Mouse (Mus musculus): ENCODE data around the gene Sdc1. TPM values are rescaled to one million over a fixed set of nuclear protein-coding genes. Genes with fewer than 3 reads are reported as not detected.

Sdc1 gene
- polyA plus RNA-seq, 1 experiment from 2014 or later = 46.4 TPM

DNA sequence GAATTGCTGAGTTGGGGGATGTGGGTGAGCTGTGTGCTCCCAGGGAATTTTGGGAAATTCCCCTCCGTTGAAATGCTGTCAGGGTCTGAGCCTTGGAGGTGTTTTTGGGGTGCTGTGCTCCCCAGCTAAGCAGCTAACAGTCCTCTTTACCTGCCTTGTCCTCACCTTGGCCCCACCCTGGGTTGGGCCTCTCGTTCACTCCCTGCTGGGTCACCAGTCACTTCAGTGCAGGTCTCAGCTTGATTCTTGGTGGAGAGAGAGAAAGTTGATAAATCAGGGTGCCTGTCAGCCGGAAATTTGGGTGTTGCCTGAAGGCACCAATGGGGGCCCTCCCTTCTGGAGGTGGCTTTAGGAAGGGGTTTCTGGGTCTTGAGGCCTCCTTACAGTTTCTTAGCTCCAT, 11.4 kb downstream of the Sdc1 start:
- WGBS = 84% methylated on average over 3 of the region's 3 CpGs
- ATAC-seq (ENCODE audit: insufficient number of reproducible peaks, low FRiP score) = no peak
- Histone ChIP-seq H3K4me1 (replicated peaks) (peaks cover 27% of the 10 kb centered on the region), H3K27me3 (replicated peaks) (no peaks in the 10 kb centered on the region), H3K9me3 (replicated peaks) (no peaks in the 10 kb centered on the region), H3K4me2 (no peak overlapping the region), H3K36me3 (no peaks in the 10 kb centered on the region), H3K27ac (ENCODE audit: poor library complexity, severe bottlenecking) (no peak overlapping the region), H3K9ac (no peak overlapping the region), H3K4me3 (no peak overlapping the region)

DNA sequence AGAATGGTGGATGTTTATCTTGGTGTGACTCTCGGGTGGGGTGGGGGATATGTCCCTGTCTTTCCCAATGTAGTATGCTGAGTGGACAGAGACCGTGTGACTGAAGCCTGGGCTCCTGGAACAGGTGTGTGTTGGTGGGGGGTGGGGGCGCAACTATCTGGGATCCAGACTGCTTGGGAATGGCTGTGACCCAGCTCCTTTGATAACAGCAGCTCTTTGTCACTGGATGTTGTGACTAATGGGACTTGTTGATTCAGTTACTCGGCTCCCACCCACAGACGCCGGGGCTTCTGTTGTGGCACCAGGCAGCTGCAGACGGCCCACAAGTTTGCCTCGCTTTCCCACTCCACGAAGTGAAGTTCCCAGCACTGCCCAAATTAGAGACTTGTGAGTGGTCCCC, 13.1 kb downstream of the Sdc1 start:
- peaks cover 32% of the 10 kb centered on the region for H3K4me1 ChIP-seq (replicated peaks)
- WGBS = 52% methylated on average over 9 of the region's 9 CpGs
- ATAC-seq (ENCODE audit: insufficient number of reproducible peaks, low FRiP score) = no peak

DNA sequence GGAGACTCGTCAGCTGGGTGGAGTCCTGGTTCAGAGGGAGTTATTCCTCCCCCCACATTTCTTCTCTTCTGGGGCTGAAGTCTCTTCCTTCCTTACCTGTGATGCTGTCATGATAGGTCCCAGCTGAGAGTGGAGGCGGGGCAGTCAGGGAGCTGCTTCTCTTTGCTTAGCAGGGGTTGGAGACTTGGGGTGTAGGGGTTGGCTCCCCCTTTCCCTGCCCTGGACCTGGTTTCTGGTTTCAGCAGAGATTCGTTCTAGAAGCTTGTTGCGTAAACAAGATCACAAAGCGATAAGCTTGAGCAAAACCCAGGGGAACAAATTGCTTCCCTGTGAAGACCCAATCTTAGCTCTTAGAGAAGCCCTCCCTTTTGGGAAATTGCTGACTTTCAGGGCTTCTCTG, 15.4 kb downstream of the Sdc1 start:
- peaks cover 16% of the 10 kb centered on the region for H3K36me3 ChIP-seq
- H3K9ac ChIP-seq = no peak overlapping the region
- no peak for ATAC-seq (ENCODE audit: insufficient number of reproducible peaks, low FRiP score)
- H3K4me1 ChIP-seq (replicated peaks) = peaks cover 29% of the 10 kb centered on the region
- no peak overlapping the region for H3K4me2 ChIP-seq
- no peak overlapping the region for H3K4me3 ChIP-seq
- WGBS = 72% methylated on average over 5 of the region's 5 CpGs
- H3K27me3 ChIP-seq (replicated peaks) = no peaks in the 10 kb centered on the region
- H3K27ac ChIP-seq (ENCODE audit: poor library complexity, severe bottlenecking) = no peak overlapping the region
- no peaks in the 10 kb centered on the region for H3K9me3 ChIP-seq (replicated peaks)

More for the DNA sequence above, 13.1 kb downstream of the Sdc1 start:
- H3K36me3 ChIP-seq = no peaks in the 10 kb centered on the region
- H3K9ac ChIP-seq = no peak overlapping the region
- no peak overlapping the region for H3K4me3 ChIP-seq
- no peaks in the 10 kb centered on the region for H3K9me3 ChIP-seq (replicated peaks)
- H3K27ac ChIP-seq (ENCODE audit: poor library complexity, severe bottlenecking) = no peak overlapping the region
- no peak overlapping the region for H3K4me2 ChIP-seq
- no peaks in the 10 kb centered on the region for H3K27me3 ChIP-seq (replicated peaks)

DNA sequence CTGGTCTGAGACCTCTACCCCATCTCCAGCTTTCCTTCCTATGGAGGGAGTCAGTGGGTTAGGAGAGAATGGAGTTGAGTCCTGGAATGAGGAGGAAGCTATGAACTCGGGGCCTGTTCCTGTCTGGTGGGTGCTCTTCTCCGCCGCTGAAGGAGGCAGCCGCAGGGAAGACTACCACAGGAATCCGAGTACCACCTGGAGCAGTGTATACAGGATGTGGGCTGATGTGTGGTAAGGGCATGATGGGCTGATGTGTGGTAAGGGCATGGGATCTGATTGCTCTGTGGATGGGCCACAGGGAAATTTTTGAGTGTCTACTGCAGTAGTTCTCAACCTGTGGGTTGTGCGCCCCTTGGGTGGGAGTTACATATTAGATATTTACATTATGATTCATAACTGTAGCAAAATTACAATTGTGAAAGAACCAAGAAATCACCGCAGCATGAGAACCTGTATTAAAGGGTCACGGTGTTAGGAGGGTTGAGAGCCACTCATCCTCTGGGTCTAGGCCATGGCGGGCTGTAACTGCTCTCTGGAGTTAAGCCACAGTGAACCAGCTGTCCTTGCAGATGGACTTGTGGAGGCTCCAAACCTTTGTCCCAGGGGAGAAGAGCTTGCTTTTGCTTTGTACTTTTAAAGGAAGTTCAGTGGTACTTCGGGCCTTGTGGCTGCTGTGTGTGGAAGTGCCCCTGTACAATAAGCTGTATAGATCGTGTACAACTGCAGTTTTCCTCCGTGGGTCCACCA, 16.0 kb downstream of the Sdc1 start:
- WGBS = 87% methylated on average over 12 of the region's 12 CpGs
- peaks cover 23% of the 10 kb centered on the region for H3K4me1 ChIP-seq (replicated peaks)
- no peak overlapping the region for H3K4me2 ChIP-seq
- ATAC-seq (ENCODE audit: insufficient number of reproducible peaks, low FRiP score) = no peak
- H3K9ac ChIP-seq = no peak overlapping the region
- H3K36me3 ChIP-seq = peaks cover 22% of the 10 kb centered on the region
- H3K9me3 ChIP-seq (replicated peaks) = no peaks in the 10 kb centered on the region
- H3K4me3 ChIP-seq = no peak overlapping the region
- H3K27ac ChIP-seq (ENCODE audit: poor library complexity, severe bottlenecking) = no peak overlapping the region
- H3K27me3 ChIP-seq (replicated peaks) = no peaks in the 10 kb centered on the region

DNA sequence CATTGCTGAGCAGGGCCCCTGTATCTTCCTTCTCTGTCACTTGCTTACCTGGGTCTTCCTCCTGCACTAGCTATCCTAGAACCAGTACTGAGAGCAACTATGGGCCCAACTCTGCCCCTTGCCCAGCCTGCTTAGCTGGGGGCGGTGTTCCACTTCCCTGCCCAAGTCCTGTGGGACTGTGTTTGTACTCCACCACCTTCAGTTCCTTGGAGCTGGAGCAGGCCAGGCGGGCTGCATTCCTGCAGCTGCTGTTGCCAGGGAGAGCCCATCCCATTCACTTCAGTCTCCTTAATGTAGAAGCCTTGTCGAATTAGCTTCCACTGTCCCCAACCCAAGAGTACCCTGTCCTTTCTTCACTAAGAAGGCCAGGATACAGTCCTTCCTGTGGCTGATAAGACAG, 17.3 kb downstream of the Sdc1 start:
- H3K27me3 ChIP-seq (replicated peaks) = no peaks in the 10 kb centered on the region
- no peak for ATAC-seq (ENCODE audit: insufficient number of reproducible peaks, low FRiP score)
- no peak overlapping the region for H3K4me3 ChIP-seq
- WGBS = 57% methylated on average over 3 of the region's 3 CpGs
- H3K4me1 ChIP-seq (replicated peaks) = peaks cover 22% of the 10 kb centered on the region
- no peak overlapping the region for H3K9ac ChIP-seq
- no peak overlapping the region for H3K27ac ChIP-seq (ENCODE audit: poor library complexity, severe bottlenecking)
- H3K9me3 ChIP-seq (replicated peaks) = no peaks in the 10 kb centered on the region
- no peak overlapping the region for H3K4me2 ChIP-seq
- peaks cover 23% of the 10 kb centered on the region for H3K36me3 ChIP-seq

DNA sequence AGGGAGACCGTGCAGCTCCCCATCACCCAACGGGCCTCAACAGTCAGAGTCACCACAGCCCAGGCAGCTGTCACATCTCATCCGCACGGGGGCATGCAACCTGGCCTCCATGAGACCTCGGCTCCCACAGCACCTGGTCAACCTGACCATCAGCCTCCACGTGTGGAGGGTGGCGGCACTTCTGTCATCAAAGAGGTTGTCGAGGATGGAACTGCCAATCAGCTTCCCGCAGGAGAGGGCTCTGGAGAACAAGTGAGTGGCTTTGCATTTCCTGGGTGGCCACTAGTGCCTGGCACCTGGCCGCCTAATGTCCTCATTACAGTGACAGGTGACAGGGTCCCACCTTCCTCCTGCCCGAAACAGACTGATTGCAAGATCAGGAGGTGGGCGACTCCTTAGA, 19.5 kb downstream of the Sdc1 start:
- H3K4me3 ChIP-seq = no peak overlapping the region
- H3K9ac ChIP-seq = no peak overlapping the region
- no peak overlapping the region for H3K27ac ChIP-seq (ENCODE audit: poor library complexity, severe bottlenecking)
- H3K36me3 ChIP-seq = peaks cover 45% of the 10 kb centered on the region
- no peaks in the 10 kb centered on the region for H3K9me3 ChIP-seq (replicated peaks)
- no peak overlapping the region for H3K4me2 ChIP-seq
- H3K27me3 ChIP-seq (replicated peaks) = no peaks in the 10 kb centered on the region
- peaks cover 8% of the 10 kb centered on the region for H3K4me1 ChIP-seq (replicated peaks)
- ATAC-seq (ENCODE audit: insufficient number of reproducible peaks, low FRiP score) = no peak
- 87% methylated on average over 12 of the region's 12 CpGs for WGBS

DNA sequence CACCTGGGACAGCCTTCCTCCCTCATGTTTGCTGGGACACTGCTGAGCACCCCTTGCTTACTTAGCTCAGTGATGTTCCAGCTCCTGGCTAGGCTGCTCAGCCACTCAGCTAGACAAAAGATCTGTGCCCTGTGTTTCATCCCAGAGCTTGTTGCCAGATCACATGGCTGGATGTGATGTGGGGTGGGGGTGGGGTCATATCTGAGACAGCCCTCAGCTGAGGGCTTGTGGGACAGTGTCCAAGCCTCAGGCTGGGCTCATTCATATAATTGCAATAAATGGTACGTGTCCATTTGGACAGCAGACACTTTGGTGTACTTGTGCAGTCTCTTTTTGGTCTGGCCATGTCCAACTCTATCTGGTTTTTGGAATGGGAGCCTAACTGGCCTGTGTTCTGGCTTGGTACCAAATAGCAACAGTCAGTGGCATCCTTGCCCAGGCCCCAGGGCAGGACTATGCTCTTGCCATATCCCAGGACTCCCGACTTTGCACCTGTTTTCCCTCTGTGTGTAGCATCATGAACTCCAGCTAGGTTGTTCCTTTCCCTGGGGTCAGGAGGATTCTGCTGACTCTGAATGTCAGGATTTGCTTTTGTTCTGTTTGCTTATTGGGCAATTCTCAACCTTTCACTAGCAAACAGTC, 22.4 kb downstream of the Sdc1 start:
- H3K27ac ChIP-seq (ENCODE audit: poor library complexity, severe bottlenecking) = no peak overlapping the region
- no peak overlapping the region for H3K4me2 ChIP-seq
- H3K4me1 ChIP-seq (replicated peaks) = peaks cover 4% of the 10 kb centered on the region
- no peaks in the 10 kb centered on the region for H3K9me3 ChIP-seq (replicated peaks)
- 72% methylated on average over 2 of the region's 2 CpGs for WGBS
- H3K4me3 ChIP-seq = no peak overlapping the region
- H3K27me3 ChIP-seq (replicated peaks) = no peaks in the 10 kb centered on the region
- no peak overlapping the region for H3K9ac ChIP-seq
- H3K36me3 ChIP-seq = peaks cover 45% of the 10 kb centered on the region
- no peak for ATAC-seq (ENCODE audit: insufficient number of reproducible peaks, low FRiP score)

DNA sequence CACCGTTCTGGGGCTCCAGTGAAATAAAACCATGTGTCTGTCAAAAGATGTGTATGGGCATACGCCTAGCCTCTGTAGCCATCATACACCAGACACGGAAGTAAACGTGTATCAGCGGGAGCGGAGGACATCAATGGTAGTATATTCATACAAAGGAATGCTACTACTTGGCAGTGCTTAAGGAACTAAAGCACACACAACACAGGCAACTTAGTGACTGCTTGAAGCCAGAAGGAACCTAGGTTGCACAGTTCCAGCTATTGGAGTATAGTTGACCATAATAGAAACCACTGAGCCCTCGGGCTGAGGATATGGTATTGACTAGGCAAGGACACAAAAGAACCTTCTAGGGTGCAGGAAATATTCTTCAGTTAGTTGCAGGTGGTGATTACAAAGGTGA, 26.8 kb downstream of the Sdc1 start:
- H3K27me3 ChIP-seq (replicated peaks) = no peaks in the 10 kb centered on the region
- peaks cover 6% of the 10 kb centered on the region for H3K4me1 ChIP-seq (replicated peaks)
- H3K4me3 ChIP-seq = no peak overlapping the region
- H3K4me2 ChIP-seq = no peak overlapping the region
- ATAC-seq (ENCODE audit: insufficient number of reproducible peaks, low FRiP score) = no peak
- peaks cover 22% of the 10 kb centered on the region; the same call in 1 of the 2 replicates for H3K36me3 ChIP-seq
- no peak overlapping the region for H3K27ac ChIP-seq (ENCODE audit: poor library complexity, severe bottlenecking)
- H3K9ac ChIP-seq = no peak overlapping the region
- H3K9me3 ChIP-seq (replicated peaks) = no peaks in the 10 kb centered on the region
- 86% methylated on average over 7 of the region's 7 CpGs for WGBS

DNA sequence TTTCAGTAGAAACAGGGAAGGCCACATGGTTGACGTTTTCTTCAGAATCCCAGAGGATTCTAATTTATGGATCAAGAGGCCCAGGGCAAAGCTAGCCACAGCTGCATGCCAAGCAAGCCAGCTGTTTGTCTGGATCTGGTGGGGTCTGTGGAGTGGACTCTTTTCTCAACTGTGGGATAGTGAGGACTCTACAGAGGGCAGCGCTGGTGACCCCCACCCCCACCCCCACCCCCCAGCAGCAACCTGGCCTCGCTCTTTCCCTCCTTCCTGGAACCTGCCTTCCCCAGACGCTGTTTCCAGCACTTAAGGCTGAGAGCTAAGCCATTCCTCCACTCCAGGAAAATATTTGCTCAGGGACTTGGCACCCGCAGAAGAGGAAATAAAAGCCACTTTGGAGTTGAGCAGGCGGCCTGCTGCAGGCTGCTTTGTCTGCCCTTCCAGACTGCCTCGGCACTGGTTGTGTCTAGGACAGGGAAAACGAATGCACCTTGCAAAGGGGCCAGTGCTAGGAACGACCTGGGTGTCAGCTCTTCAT, 27.4 kb downstream of the Sdc1 start:
- H3K4me3 ChIP-seq = no peak overlapping the region
- H3K9ac ChIP-seq = no peak overlapping the region
- H3K27me3 ChIP-seq (replicated peaks) = no peaks in the 10 kb centered on the region
- WGBS = 47% methylated on average over 9 of the region's 9 CpGs
- H3K27ac ChIP-seq (ENCODE audit: poor library complexity, severe bottlenecking) = peak overlapping the region; percentile 49
- peaks cover 20% of the 10 kb centered on the region; the same call in 1 of the 2 replicates for H3K36me3 ChIP-seq
- H3K4me2 ChIP-seq = no peak overlapping the region
- H3K4me1 ChIP-seq (replicated peaks) = peaks cover 6% of the 10 kb centered on the region
- no peaks in the 10 kb centered on the region for H3K9me3 ChIP-seq (replicated peaks)
- peak; percentile 33; the same call in 1 of the 2 replicates for ATAC-seq (ENCODE audit: insufficient number of reproducible peaks, low FRiP score)

DNA sequence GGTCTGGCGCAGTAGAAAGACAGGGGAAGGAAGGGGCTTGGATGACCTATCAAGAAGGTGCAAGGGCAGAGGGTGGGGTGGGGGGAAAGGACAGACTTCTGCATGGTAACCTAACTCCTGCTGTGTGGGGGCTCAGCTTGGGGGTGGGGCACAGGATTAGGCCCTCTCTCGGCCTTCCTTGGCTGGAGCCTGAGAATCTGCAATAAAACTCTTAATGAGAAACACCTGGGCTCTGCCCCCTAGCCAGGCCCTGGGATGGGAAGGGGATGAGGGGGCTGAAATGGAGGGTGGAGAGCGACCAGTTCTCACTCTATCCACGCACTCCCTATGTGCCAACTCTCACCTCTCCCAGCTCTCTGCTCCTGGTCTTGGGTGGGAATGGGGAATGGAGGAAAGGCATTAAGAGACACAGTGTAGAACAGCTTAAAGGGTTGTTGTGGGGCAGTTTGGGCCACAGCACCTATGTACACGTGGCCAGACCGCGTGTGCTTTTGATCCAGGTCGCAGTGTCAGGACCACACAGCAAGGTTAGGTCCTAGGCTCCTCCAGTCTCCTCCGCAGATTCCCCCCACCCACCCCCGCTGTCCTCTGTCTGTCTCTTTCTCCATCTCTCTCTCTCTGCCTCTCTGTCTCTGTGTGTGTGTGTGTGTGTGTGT, 32.4 kb downstream of the Sdc1 start:
- no peak overlapping the region for H3K27ac ChIP-seq (ENCODE audit: poor library complexity, severe bottlenecking)
- no peaks in the 10 kb centered on the region for H3K27me3 ChIP-seq (replicated peaks)
- H3K36me3 ChIP-seq = no peaks in the 10 kb centered on the region
- H3K4me3 ChIP-seq = no peak overlapping the region
- no peak overlapping the region for H3K4me2 ChIP-seq
- H3K9ac ChIP-seq = no peak overlapping the region
- peaks cover 4% of the 10 kb centered on the region for H3K4me1 ChIP-seq (replicated peaks)
- WGBS = 64% methylated on average over 10 of the region's 10 CpGs
- ATAC-seq (ENCODE audit: insufficient number of reproducible peaks, low FRiP score) = no peak
- H3K9me3 ChIP-seq (replicated peaks) = 0 out of 2 replicates have a peak, but pooled peaks cover 3% of the 10 kb centered on the region

DNA sequence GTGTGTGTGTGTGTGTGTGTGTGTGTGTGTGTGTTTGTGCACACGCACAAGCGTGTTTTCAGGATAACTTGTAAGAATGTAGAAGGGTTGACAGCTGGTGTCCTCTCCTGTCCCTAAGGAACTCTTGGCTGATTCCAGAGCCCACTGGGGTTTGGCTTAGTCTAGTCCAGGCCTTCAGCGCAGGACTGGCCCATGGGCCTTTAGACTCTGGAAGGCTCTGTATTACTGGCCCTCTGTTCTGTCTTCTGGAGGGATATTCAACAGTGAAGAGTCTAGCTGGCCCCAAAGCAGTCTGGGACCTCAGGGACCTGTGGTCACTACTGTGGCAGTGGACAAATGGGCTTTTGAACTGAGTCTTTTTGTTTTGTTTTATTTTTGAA, 32.9 kb downstream of the Sdc1 start:
- no peak overlapping the region for H3K9ac ChIP-seq
- ATAC-seq (ENCODE audit: insufficient number of reproducible peaks, low FRiP score) = no peak
- no peak overlapping the region for H3K4me2 ChIP-seq
- H3K27me3 ChIP-seq (replicated peaks) = no peaks in the 10 kb centered on the region
- H3K36me3 ChIP-seq = no peaks in the 10 kb centered on the region
- 0 out of 2 replicates have a peak, but pooled peaks cover 3% of the 10 kb centered on the region for H3K9me3 ChIP-seq (replicated peaks)
- 93% methylated on average over 3 of the region's 3 CpGs for WGBS
- no peak overlapping the region for H3K27ac ChIP-seq (ENCODE audit: poor library complexity, severe bottlenecking)
- H3K4me3 ChIP-seq = no peak overlapping the region
- H3K4me1 ChIP-seq (replicated peaks) = no peaks in the 10 kb centered on the region
